Mouse (Mus musculus) heart, embryonic 14.5 days (tissue): Measurements from ENCODE around the gene Ublcp1. TPM values are rescaled to one million over a fixed set of nuclear protein-coding genes. Genes with fewer than 3 reads are reported as not detected.
"Not testable (repeated sequence)": the region's sequence is repeated elsewhere in the genome, so short reads cannot be mapped to it uniquely, and the experiment has no call there.

Source experiments
- ATAC-seq: fragments of 200-750 bp; cut with Nextera tagmentation; 2 replicates; pipeline ENCODE4 v1.8.0; 2017; ENCODE audit warnings: low read depth, moderate TSS enrichment; ENCODE audit not compliant: insufficient number of reproducible peaks, insufficient read depth, low FRiP score
- H3K27ac ChIP-seq, 2 experiments: fragments of 200-500 bp in 1 of 2; fragments of 300-500 bp in 1 of 2; sonication (generic) in 1 of 2; replicated peaks in 1 of 2; 2 replicates each; pipeline ENCODE4 v1.5.1; 2012 to 2014; ENCODE audit warnings: low read depth in 2 of 2, low read length in 2 of 2, control low read depth in 1 of 2, mild to moderate bottlenecking in 1 of 2, mixed read lengths in 1 of 2; ENCODE audit not compliant: control insufficient read depth in 1 of 2, insufficient read depth in 1 of 2
- H3K27me3 ChIP-seq: fragments of 300-500 bp; sonication (generic); 2 replicates; pipeline ENCODE4 v1.6.1; 2014; ENCODE audit warnings: mild to moderate bottlenecking, low read length, control low read depth; ENCODE audit not compliant: control insufficient read depth, insufficient read depth
- H3K36me3 ChIP-seq: fragments of 300-500 bp; sonication (generic); 2 replicates; pipeline ENCODE4 v1.6.1; 2014; ENCODE audit warnings: mild to moderate bottlenecking, control low read depth, low read length, mixed read lengths; ENCODE audit not compliant: control insufficient read depth, insufficient read depth
- H3K4me1 ChIP-seq, 2 experiments: fragments of 200-500 bp in 1 of 2; fragments of 300-500 bp in 1 of 2; sonication (generic) in 1 of 2; 2 replicates each; pipeline ENCODE4 v1.6.1; 2012 to 2014; ENCODE audit warnings: low read length in 2 of 2, control low read depth in 1 of 2, mixed read lengths in 1 of 2; ENCODE audit not compliant: control insufficient read depth in 2 of 2, insufficient read depth in 2 of 2
- H3K4me2 ChIP-seq: fragments of 300-500 bp; sonication (generic); 2 replicates; pipeline ENCODE4 v1.6.1; 2014; ENCODE audit warnings: mild to moderate bottlenecking, low read length
- H3K4me3 ChIP-seq, 2 experiments: fragments of 200-500 bp in 1 of 2; fragments of 300-500 bp in 1 of 2; sonication (generic) in 1 of 2; 2 replicates each; pipeline ENCODE4 v1.5.1; 2012 to 2014; ENCODE audit warnings: low read length in 2 of 2, mild to moderate bottlenecking in 2 of 2, control low read depth in 1 of 2, low read depth in 1 of 2, moderate library complexity in 1 of 2; ENCODE audit not compliant: control insufficient read depth in 1 of 2, insufficient read depth in 1 of 2
- H3K9ac ChIP-seq: fragments of 300-500 bp; sonication (generic); 2 replicates; pipeline ENCODE4 v1.6.1; 2014; ENCODE audit warnings: mild to moderate bottlenecking, low read length
- H3K9me3 ChIP-seq: fragments of 300-500 bp; sonication (generic); 2 replicates; pipeline ENCODE4 v1.6.1; 2016; ENCODE audit warnings: low read length, control low read depth; ENCODE audit not compliant: control insufficient read depth
- WGBS: fragments of 180-500 bp; shearing (Covaris S2); extraction: QIAGEN DNeasy Blood & Tissue Kit; methylation state at CpG from one replicate; pipeline ENCODE4 v1.1.7; 2014; 5-methylcytosine and 5-hydroxymethylcytosine counted together
- polyA plus RNA-seq: library from polyadenylated mRNA; unstranded; fragments of >200 nt; fragmentation: Nextera tagmentation; extraction: Ambion mirVana; gene quantifications from 2 replicates; pipeline ENCODE4 v1.2.1, GENCODE M21; 2014

Gene Ublcp1
- polyA plus RNA-seq, 1 experiment from 2014 or later = 40.7 TPM

DNA sequence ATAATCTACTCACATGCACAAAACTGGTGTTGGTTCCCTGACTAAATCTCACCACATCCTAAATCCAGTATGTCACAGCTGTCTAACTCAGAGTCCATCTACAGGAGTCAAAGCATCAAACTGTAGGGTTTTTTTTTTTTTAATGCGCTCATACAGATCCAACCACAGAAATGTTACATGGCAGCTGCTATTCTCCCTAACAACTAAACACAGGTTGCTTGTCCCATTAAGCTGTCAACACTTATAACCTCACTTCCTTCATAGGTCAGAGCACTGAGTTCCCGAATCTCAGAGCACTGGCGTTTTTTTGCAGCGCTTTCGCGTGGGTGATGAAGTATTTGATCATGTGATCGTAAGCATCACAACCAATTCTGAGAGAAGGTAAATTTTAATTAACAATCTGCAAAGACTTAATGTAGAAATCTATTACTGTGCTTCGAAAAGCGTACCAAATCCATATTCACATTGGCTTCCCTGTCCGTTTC is 1.9 kb downstream of the Ublcp1 start:
- Histone ChIP-seq H3K27me3 (no peaks in the 10 kb centered on the region), H3K9me3 (no peaks in the 10 kb centered on the region), H3K27ac (no peak overlapping the region), H3K9ac (no peak overlapping the region), H3K4me2 (no peak overlapping the region), H3K36me3 (peaks cover 26% of the 10 kb centered on the region), H3K4me3 (no peak overlapping the region), H3K4me1 (peaks cover 3 to 12% of the 10 kb centered on the region in 2 experiments; a peak in 3 of 4 replicates)
- ATAC-seq = no peak
- WGBS = 79% methylated on average over 10 of the region's 10 CpGs

- H3K36me3 ChIP-seq = peaks cover 32% of the 10 kb centered on the region
- no peaks in the 10 kb centered on the region for H3K9me3 ChIP-seq
- no peak overlapping the region for H3K4me3 ChIP-seq
- no peak overlapping the region for H3K4me2 ChIP-seq
- H3K27me3 ChIP-seq = no peaks in the 10 kb centered on the region
- WGBS = 81% methylated on average over 6 of the region's 6 CpGs
- peaks cover 3 to 12% of the 10 kb centered on the region in 2 experiments; a peak in 3 of 4 replicates for H3K4me1 ChIP-seq
- no peak for ATAC-seq
- no peak overlapping the region for H3K9ac ChIP-seq
- no peak overlapping the region for H3K27ac ChIP-seq
Observed at GRCm38 (mm10) chr11:44466949-44467442, 3.3 kb downstream of the Ublcp1 start.

GRCm38 (mm10) chr11:44461493-44461892 is 8.8 kb downstream of the Ublcp1 start:
- Histone ChIP-seq H3K27ac (no peak overlapping the region), H3K9me3 (no peaks in the 10 kb centered on the region), H3K4me2 (no peak overlapping the region), H3K27me3 (no peaks in the 10 kb centered on the region), H3K4me1 (no peaks in the 10 kb centered on the region), H3K9ac (no peak overlapping the region), H3K36me3 (peaks cover 80% of the 10 kb centered on the region), H3K4me3 (no peak overlapping the region)
- WGBS = 42% methylated on average over 6 of the region's 6 CpGs
- ATAC-seq = no peak

DNA sequence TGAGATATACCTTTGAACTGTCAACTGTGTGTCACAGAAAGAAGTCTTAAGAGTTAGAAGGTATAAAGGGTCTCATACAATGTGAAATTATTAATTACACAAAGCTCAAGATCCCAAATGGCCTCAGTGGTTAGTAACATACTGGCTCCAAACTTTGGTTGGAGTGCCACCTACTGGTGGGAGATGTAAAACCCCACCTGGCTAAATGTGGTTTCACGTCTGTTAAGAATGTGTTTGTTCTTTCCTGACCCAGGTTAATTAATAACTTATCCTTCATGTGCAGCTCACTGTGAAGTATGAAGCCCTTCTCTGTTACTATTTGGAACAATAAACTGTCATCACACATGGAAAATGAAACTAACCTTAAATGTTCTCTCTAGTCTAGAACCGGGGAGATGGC is 16.9 kb downstream of the Ublcp1 start:
- no peak for ATAC-seq
- WGBS = 63% methylated on average over 2 of the region's 2 CpGs
- H3K27me3 ChIP-seq = no peaks in the 10 kb centered on the region
- no peak overlapping the region for H3K4me2 ChIP-seq
- H3K4me3 ChIP-seq = no peak overlapping the region
- H3K27ac ChIP-seq = no peak overlapping the region
- no peak overlapping the region for H3K9ac ChIP-seq
- H3K36me3 ChIP-seq = peaks cover 43% of the 10 kb centered on the region
- no peaks in the 10 kb centered on the region for H3K4me1 ChIP-seq
- H3K9me3 ChIP-seq = no peaks in the 10 kb centered on the region

DNA sequence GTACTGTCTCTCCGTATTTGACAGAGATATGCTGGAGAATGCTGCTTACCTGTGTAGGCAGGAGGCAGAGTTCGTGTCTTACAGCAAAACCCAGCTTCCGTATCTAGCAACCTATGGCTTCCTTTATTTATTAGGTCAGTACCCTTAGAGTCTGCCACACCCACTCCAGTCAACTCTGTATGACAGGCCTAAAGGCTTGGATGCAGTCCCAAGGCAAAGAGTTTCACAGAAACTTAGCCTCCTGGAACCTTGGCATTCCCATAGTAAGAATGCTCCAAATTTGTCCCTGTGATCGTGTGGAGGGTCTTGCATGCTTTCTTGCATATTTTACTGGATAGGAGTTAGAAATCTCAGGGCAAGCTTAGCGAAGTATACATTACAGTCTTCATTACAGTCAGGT is 18.3 kb downstream of the Ublcp1 start:
- peaks cover 29% of the 10 kb centered on the region for H3K36me3 ChIP-seq
- not testable (repeated sequence) for H3K9ac ChIP-seq, H3K9me3 ChIP-seq, H3K4me1 ChIP-seq, H3K4me3 ChIP-seq, H3K27ac ChIP-seq, H3K27me3 ChIP-seq, ATAC-seq, H3K4me2 ChIP-seq
- WGBS = 83% methylated on average over 5 of the region's 5 CpGs

DNA sequence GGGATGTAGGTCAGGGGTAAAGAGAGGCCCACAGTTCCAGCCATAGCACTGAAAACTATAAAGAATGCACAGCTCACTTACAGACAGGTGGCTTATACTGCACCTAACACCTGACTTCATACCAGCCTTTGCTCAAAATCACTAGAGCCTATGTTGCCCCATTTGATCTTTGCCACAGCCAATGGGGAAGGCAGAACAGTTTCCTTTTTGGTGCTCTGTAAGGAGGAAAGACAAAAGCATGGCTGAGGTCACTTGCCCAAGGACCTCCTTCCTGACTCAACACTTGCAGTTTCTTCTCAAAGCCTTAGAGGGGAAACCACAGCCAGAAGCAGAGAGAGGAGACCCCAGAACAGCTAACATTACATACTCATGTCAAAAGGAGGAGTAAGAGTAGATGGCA is 19.3 kb downstream of the Ublcp1 start:
- H3K9ac ChIP-seq = no peak overlapping the region
- peaks cover 20% of the 10 kb centered on the region for H3K36me3 ChIP-seq
- no peak overlapping the region for H3K4me3 ChIP-seq
- H3K9me3 ChIP-seq = no peaks in the 10 kb centered on the region
- H3K27me3 ChIP-seq = no peaks in the 10 kb centered on the region
- no peak overlapping the region for H3K27ac ChIP-seq
- no peak for ATAC-seq
- H3K4me1 ChIP-seq = no peaks in the 10 kb centered on the region
- no peak overlapping the region for H3K4me2 ChIP-seq

GRCm38 (mm10) chr11:44437786-44438185 is 32.5 kb downstream of the Ublcp1 start:
- 89% methylated on average over 6 of the region's 6 CpGs for WGBS
- no peak overlapping the region for H3K4me3 ChIP-seq

GRCm38 (mm10) chr11:44430036-44430435 is 40.3 kb downstream of the Ublcp1 start:
- no peak overlapping the region for H3K4me3 ChIP-seq
- ATAC-seq = no peak
- H3K4me2 ChIP-seq = no peak overlapping the region
- H3K36me3 ChIP-seq = no peaks in the 10 kb centered on the region
- H3K9me3 ChIP-seq = no peaks in the 10 kb centered on the region
- no peak overlapping the region for H3K9ac ChIP-seq
- 77% methylated on average over 3 of the region's 3 CpGs for WGBS
- H3K27me3 ChIP-seq = no peaks in the 10 kb centered on the region
- no peaks in the 10 kb centered on the region; a peak in 1 of 4 replicates for H3K4me1 ChIP-seq
- H3K27ac ChIP-seq = no peak overlapping the region

More at GRCm38 (mm10) chr11:44437786-44438185, 32.5 kb downstream of the Ublcp1 start:
- Histone ChIP-seq H3K9me3 (no peaks in the 10 kb centered on the region), H3K27me3 (no peaks in the 10 kb centered on the region), H3K4me1 (no peaks in the 10 kb centered on the region), H3K36me3 (no peaks in the 10 kb centered on the region), H3K27ac (no peak overlapping the region), H3K4me2 (no peak overlapping the region), H3K9ac (no peak overlapping the region)
- ATAC-seq = no peak
